Mouse (Mus musculus) forebrain, embryonic 16.5 days (tissue): Measurements from ENCODE around the gene A630095N17Rik. TPM values are rescaled to one million over a fixed set of nuclear protein-coding genes. Genes with fewer than 3 reads are reported as not detected.

ENCODE experiments used
- ATAC-seq: fragments of 200-750 bp; cut with Nextera tagmentation; 2 replicates; pipeline ENCODE4 v1.8.0; 2017; ENCODE audit warnings: mild to moderate bottlenecking, moderate library complexity
- H3K27ac ChIP-seq: fragments of 300-500 bp; sonication (generic); 2 replicates; pipeline ENCODE4 v1.5.1; 2014; ENCODE audit warnings: low read length, control low read depth
- H3K27me3 ChIP-seq: fragments of 300-500 bp; sonication (generic); replicated peaks from 2 replicates; pipeline ENCODE4 v1.6.1; 2014; ENCODE audit warnings: low read length; ENCODE audit not compliant: control insufficient read depth, insufficient read depth
- H3K36me3 ChIP-seq: fragments of 300-500 bp; sonication (generic); 2 replicates; pipeline ENCODE4 v1.6.1; 2014; ENCODE audit not compliant: control insufficient read depth, insufficient read depth
- H3K4me1 ChIP-seq: fragments of 300-500 bp; sonication (generic); replicated peaks from 2 replicates; pipeline ENCODE4 v1.6.1; 2014; ENCODE audit warnings: low read length; ENCODE audit not compliant: control insufficient read depth, insufficient read depth
- H3K4me2 ChIP-seq: fragments of 300-500 bp; sonication (generic); 2 replicates; pipeline ENCODE4 v1.6.1; 2014; ENCODE audit warnings: mild to moderate bottlenecking, low read length, control low read depth
- H3K4me3 ChIP-seq: fragments of 300-500 bp; sonication (generic); replicated peaks from 2 replicates; pipeline ENCODE4 v1.5.1; 2014; ENCODE audit warnings: mild to moderate bottlenecking, low read length, control low read depth
- H3K9ac ChIP-seq: fragments of 300-500 bp; sonication (generic); replicated peaks from 2 replicates; pipeline ENCODE4 v1.6.1; 2014; ENCODE audit warnings: low read depth, low read length, control low read depth
- H3K9me3 ChIP-seq: fragments of 300-500 bp; sonication (generic); 2 replicates; pipeline ENCODE4 v1.6.1; 2016; ENCODE audit warnings: low read length; ENCODE audit not compliant: control insufficient read depth
- WGBS: fragments of 180-500 bp; shearing (Covaris S2); extraction: QIAGEN DNeasy Blood & Tissue Kit; methylation state at CpG from one replicate; pipeline ENCODE4 v1.1.7; 2014; 5-methylcytosine and 5-hydroxymethylcytosine counted together
- polyA plus RNA-seq: library from polyadenylated mRNA; unstranded; fragments of >200 nt; fragmentation: Nextera tagmentation; extraction: Ambion mirVana; gene quantifications from 2 replicates; pipeline ENCODE4 v1.2.1, GENCODE M21; 2015

Gene A630095N17Rik
- polyA plus RNA-seq, 1 experiment from 2014 or later: not detected

GRCm38 (mm10) chr1:75217893-75218226 is 14.0 kb downstream of the A630095N17Rik start:
- ATAC-seq: no peak
- H3K4me3 ChIP-seq: peak overlapping the region; percentile 56

GRCm38 (mm10) chr1:75216797-75217585 is 14.9 kb downstream of the A630095N17Rik start:
- 75% methylated on average over 13 of the region's 13 CpGs for WGBS
- no peak overlapping the region for H3K4me2 ChIP-seq
- H3K27ac ChIP-seq: no peak overlapping the region
- H3K27me3 ChIP-seq: peaks cover 30% of the 10 kb centered on the region
- H3K4me1 ChIP-seq: peaks cover 22% of the 10 kb centered on the region
- H3K9ac ChIP-seq: no peak overlapping the region
- no peaks in the 10 kb centered on the region for H3K9me3 ChIP-seq
- H3K36me3 ChIP-seq: peaks cover 7% of the 10 kb centered on the region
- no peak overlapping the region for H3K4me3 ChIP-seq
- no peak for ATAC-seq

More at GRCm38 (mm10) chr1:75217893-75218226, 14.0 kb downstream of the A630095N17Rik start:
- WGBS: 7% methylated on average over 6 of the region's 6 CpGs
- Histone ChIP-seq H3K27ac (no peak overlapping the region; the same call in 1 of the 2 replicates), H3K9ac (peak overlapping the region; percentile 63; the same call in 1 of the 2 replicates), H3K9me3 (no peaks in the 10 kb centered on the region), H3K4me1 (peaks cover 18% of the 10 kb centered on the region), H3K27me3 (peaks cover 30% of the 10 kb centered on the region), H3K36me3 (peaks cover 7% of the 10 kb centered on the region), H3K4me2 (peak overlapping the region; percentile 94)

DNA sequence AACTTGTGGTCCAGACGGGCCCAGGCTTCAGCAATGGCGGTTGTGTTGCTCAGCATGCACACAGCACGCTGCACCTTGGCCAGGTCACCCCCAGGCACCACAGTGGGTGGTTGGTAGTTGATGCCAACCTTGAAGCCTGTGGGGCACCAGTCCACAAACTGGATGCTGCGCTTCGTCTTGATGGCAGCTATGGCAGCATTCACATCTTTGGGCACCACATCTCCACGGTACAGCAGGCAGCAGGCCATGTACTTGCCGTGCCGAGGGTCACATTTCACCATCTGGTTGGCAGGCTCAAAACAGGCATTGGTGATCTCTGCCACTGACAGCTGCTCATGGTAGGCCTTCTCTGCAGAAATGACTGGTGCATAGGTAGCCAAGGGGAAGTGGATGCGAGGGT is 16.1 kb downstream of the A630095N17Rik start:
- peaks cover 21% of the 10 kb centered on the region for H3K27me3 ChIP-seq
- ATAC-seq: no peak
- WGBS: 90% methylated on average over 9 of the region's 9 CpGs

GRCm38 (mm10) chr1:75214886-75215285 is 17.0 kb downstream of the A630095N17Rik start:
- no peak overlapping the region for H3K9ac ChIP-seq
- ATAC-seq: no peak
- 71% methylated on average over 5 of the region's 5 CpGs for WGBS
- H3K27me3 ChIP-seq: peaks cover 13% of the 10 kb centered on the region
- no peak overlapping the region for H3K27ac ChIP-seq
- H3K4me3 ChIP-seq: no peak overlapping the region
- H3K9me3 ChIP-seq: no peaks in the 10 kb centered on the region
- H3K4me2 ChIP-seq: no peak overlapping the region
- H3K36me3 ChIP-seq: peaks cover 7% of the 10 kb centered on the region
- peaks cover 36% of the 10 kb centered on the region for H3K4me1 ChIP-seq

More for the DNA sequence above, 16.1 kb downstream of the A630095N17Rik start:
- Histone ChIP-seq H3K4me2 (no peak overlapping the region), H3K9ac (no peak overlapping the region), H3K4me1 (peaks cover 31% of the 10 kb centered on the region), H3K36me3 (peaks cover 7% of the 10 kb centered on the region), H3K9me3 (no peaks in the 10 kb centered on the region), H3K27ac (no peak overlapping the region), H3K4me3 (no peak overlapping the region)

DNA sequence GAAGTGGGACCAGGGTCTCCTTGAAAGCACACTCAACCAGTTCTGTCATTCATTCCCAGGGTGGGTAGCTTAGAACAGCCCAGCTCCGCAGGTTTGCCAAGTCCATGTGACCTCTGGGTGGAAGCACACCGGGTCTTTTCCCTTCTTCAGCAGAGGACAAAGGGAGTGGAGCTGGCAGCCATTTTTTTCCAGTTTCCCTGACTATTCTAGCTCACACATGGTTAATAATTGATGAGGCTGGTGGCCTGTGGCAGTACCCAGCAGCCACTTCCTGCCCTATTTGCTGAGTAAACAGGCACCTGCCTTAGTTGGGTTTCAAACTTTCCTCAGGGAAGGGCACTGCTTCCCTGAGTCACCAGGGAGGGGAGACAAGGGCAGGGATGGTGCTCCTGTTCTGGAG is 17.5 kb downstream of the A630095N17Rik start:
- Histone ChIP-seq H3K9ac (no peak overlapping the region), H3K27ac (no peak overlapping the region), H3K4me2 (no peak overlapping the region), H3K9me3 (no peaks in the 10 kb centered on the region), H3K36me3 (peaks cover 7% of the 10 kb centered on the region), H3K4me3 (no peak overlapping the region), H3K27me3 (peaks cover 11% of the 10 kb centered on the region), H3K4me1 (peaks cover 37% of the 10 kb centered on the region)
- 79% methylated on average over 2 of the region's 2 CpGs for WGBS
- no peak for ATAC-seq

- no peak for ATAC-seq
- Histone ChIP-seq H3K4me2 (no peak overlapping the region), H3K9me3 (no peaks in the 10 kb centered on the region), H3K4me3 (no peak overlapping the region), H3K36me3 (peaks cover 7% of the 10 kb centered on the region), H3K9ac (no peak overlapping the region), H3K27ac (no peak overlapping the region), H3K4me1 (peaks cover 34% of the 10 kb centered on the region), H3K27me3 (0 out of 2 replicates have a peak, but pooled peaks cover 4% of the 10 kb centered on the region)
- WGBS: 94% methylated on average over 7 of the region's 7 CpGs
Measured at GRCm38 (mm10) chr1:75213096-75213495, 18.8 kb downstream of the A630095N17Rik start.

GRCm38 (mm10) chr1:75212542-75212941 is 19.4 kb downstream of the A630095N17Rik start:
- Histone ChIP-seq H3K9me3 (no peaks in the 10 kb centered on the region), H3K27me3 (0 out of 2 replicates have a peak, but pooled peaks cover 4% of the 10 kb centered on the region), H3K36me3 (peaks cover 7% of the 10 kb centered on the region), H3K27ac (no peak overlapping the region), H3K9ac (no peak overlapping the region), H3K4me1 (peaks cover 31% of the 10 kb centered on the region), H3K4me3 (no peak overlapping the region), H3K4me2 (no peak overlapping the region)
- no peak for ATAC-seq
- 89% methylated on average over 4 of the region's 4 CpGs for WGBS

- Histone ChIP-seq H3K36me3 (peaks cover 7% of the 10 kb centered on the region), H3K9me3 (no peaks in the 10 kb centered on the region), H3K4me1 (peaks cover 31% of the 10 kb centered on the region), H3K9ac (peak overlapping the region; percentile 92), H3K4me3 (peak overlapping the region; percentile 96), H3K4me2 (peak overlapping the region; percentile 73), H3K27ac (no peak overlapping the region), H3K27me3 (0 out of 2 replicates have a peak, but pooled peaks cover 4% of the 10 kb centered on the region)
- peak; percentile 16 for ATAC-seq
- WGBS: 13% methylated on average over 17 of the region's 17 CpGs
Measured at GRCm38 (mm10) chr1:75211141-75211708, 20.7 kb downstream of the A630095N17Rik start.
